Mouse (Mus musculus): ENCODE measurements around the gene Spaca5.

- no peak for TF ChIP-seq CTCF (IDR thresholded peaks at IDR 0.05)
- TF ChIP-seq EP300 (IDR thresholded peaks at IDR 0.05) = no peak
These were observed 20.4 kb downstream of the Spaca5 start for GRCm38 (mm10) chrX:21088645-21088982.
